Mouse (Mus musculus) neural tube, embryonic 11.5 days (tissue): ENCODE data around the gene Ppp2r2d. TPM values are rescaled to one million over a fixed set of nuclear protein-coding genes. Genes with fewer than 3 reads are reported as not detected.
A peak's percentile ranks its signal among the peaks of the same experiment; 100 is the strongest.

ENCODE experiments used
- ATAC-seq: fragments of 200-750 bp; cut with Nextera tagmentation; 2 replicates; pipeline ENCODE4 v1.8.0; 2017; ENCODE audit warnings: moderate number of reproducible peaks, mild to moderate bottlenecking, moderate TSS enrichment, moderate library complexity; ENCODE audit not compliant: insufficient read depth, low FRiP score, low TSS enrichment
- DNase-seq: peaks from one replicate; pipeline ENCODE4 v3.0.0-alpha.2; 2015; ENCODE audit warnings: low spot score
- H3K27ac ChIP-seq: fragments of 300-500 bp; sonication (generic); 2 replicates; pipeline ENCODE4 v1.5.1; 2014; ENCODE audit warnings: low read depth, mild to moderate bottlenecking, low read length
- H3K27me3 ChIP-seq: fragments of 300-500 bp; sonication (generic); 2 replicates; pipeline ENCODE4 v1.6.1; 2014; ENCODE audit warnings: mild to moderate bottlenecking, low read length, mixed read lengths; ENCODE audit not compliant: control insufficient read depth, insufficient read depth
- H3K36me3 ChIP-seq: fragments of 300-500 bp; sonication (generic); 2 replicates; pipeline ENCODE4 v1.6.1; 2014; ENCODE audit warnings: mild to moderate bottlenecking, low read length, moderate library complexity, mixed read lengths; ENCODE audit not compliant: control insufficient read depth, insufficient read depth
- H3K4me1 ChIP-seq: fragments of 300-500 bp; sonication (generic); 2 replicates; pipeline ENCODE4 v1.6.1; 2014; ENCODE audit warnings: low read length, mixed read lengths; ENCODE audit not compliant: control insufficient read depth, insufficient read depth
- H3K4me2 ChIP-seq: fragments of 300-500 bp; sonication (generic); 2 replicates; pipeline ENCODE4 v1.6.1; 2014; ENCODE audit warnings: low read depth, mild to moderate bottlenecking, moderate library complexity
- H3K4me3 ChIP-seq: fragments of 300-500 bp; sonication (generic); 2 replicates; pipeline ENCODE4 v1.5.1; 2014; ENCODE audit warnings: low read depth, low read length
- H3K9ac ChIP-seq: fragments of 300-500 bp; sonication (generic); 2 replicates; pipeline ENCODE4 v1.6.1; 2014; ENCODE audit warnings: mild to moderate bottlenecking, low read length
- H3K9me3 ChIP-seq: fragments of 300-500 bp; sonication (generic); 2 replicates; pipeline ENCODE4 v1.6.1; 2016; ENCODE audit warnings: low read length; ENCODE audit not compliant: control insufficient read depth
- WGBS: fragments of 180-500 bp; shearing (Covaris S2); extraction: QIAGEN DNeasy Blood & Tissue Kit; methylation state at CpG from one replicate; pipeline ENCODE4 v1.1.7; 2014; 5-methylcytosine and 5-hydroxymethylcytosine counted together
- polyA plus RNA-seq: library from polyadenylated mRNA; unstranded; fragments of >200 nt; fragmentation: Nextera tagmentation; extraction: Ambion mirVana; gene quantifications from 2 replicates; pipeline ENCODE4 v1.2.1, GENCODE M21; 2014

The Ppp2r2d gene
- polyA plus RNA-seq, 1 experiment from 2014 or later, result 81.7 TPM

GRCm38 (mm10) chr7:138907976-138908375 is 62.1 kb downstream of the Ppp2r2d start:
- no peak overlapping the region for H3K9ac ChIP-seq
- H3K9me3 ChIP-seq, result no peaks in the 10 kb centered on the region
- peaks cover 3% of the 10 kb centered on the region; the same call in 1 of the 2 replicates for H3K4me1 ChIP-seq
- H3K27me3 ChIP-seq, result no peaks in the 10 kb centered on the region
- WGBS, result 60% methylated on average over 5 of the region's 5 CpGs
- no peak for ATAC-seq
- no peaks in the 10 kb centered on the region for H3K36me3 ChIP-seq
- H3K4me2 ChIP-seq, result peak overlapping the region; percentile 20; the same call in 1 of the 2 replicates
- DNase-seq, result no peak
- no peak overlapping the region for H3K4me3 ChIP-seq
- no peak overlapping the region for H3K27ac ChIP-seq

GRCm38 (mm10) chr7:138908768-138909276 is 62.9 kb downstream of the Ppp2r2d start:
- H3K4me1 ChIP-seq, result peaks cover 3% of the 10 kb centered on the region; the same call in 1 of the 2 replicates
- H3K9me3 ChIP-seq, result no peaks in the 10 kb centered on the region
- DNase-seq (no peak), ATAC-seq (no peak)
- H3K27me3 ChIP-seq, result no peaks in the 10 kb centered on the region
- peak overlapping the region; percentile 35; the same call in 1 of the 2 replicates for H3K27ac ChIP-seq
- WGBS, result 3% methylated on average over 10 of the region's 10 CpGs
- H3K36me3 ChIP-seq, result no peaks in the 10 kb centered on the region
- peak overlapping the region; percentile 83 for H3K9ac ChIP-seq
- H3K4me2 ChIP-seq, result peak overlapping the region; percentile 86
- H3K4me3 ChIP-seq, result peak overlapping the region; percentile 72

GRCm38 (mm10) chr7:138909277-138910192 is 63.7 kb downstream of the Ppp2r2d start, which contains the start of gene Bnip3:
Gene Bnip3, minus strand, starts transcription at chr7:138909519.
- WGBS, result under 1% methylated on average over 65 of the region's 66 CpGs
- Histone ChIP-seq H3K9ac (peak within 1 kb of the TSS; percentile 83), H3K4me1 (peaks cover 3% of the 10 kb centered on the region; the same call in 1 of the 2 replicates), H3K4me3 (peak within 1 kb of the TSS; percentile 72), H3K27me3 (no peaks in the 10 kb centered on the region), H3K9me3 (no peaks in the 10 kb centered on the region), H3K27ac (peak within 1 kb of the TSS; percentile 35; the same call in 1 of the 2 replicates), H3K4me2 (peak within 1 kb of the TSS; percentile 86), H3K36me3 (no peaks in the 10 kb centered on the region)
- ATAC-seq (peak; percentile 95), DNase-seq (peak; percentile 93)

- Histone ChIP-seq H3K4me3 (peak overlapping the region; percentile 72), H3K4me1 (peaks cover 3% of the 10 kb centered on the region; the same call in 1 of the 2 replicates), H3K4me2 (peak overlapping the region; percentile 86), H3K9ac (no peak overlapping the region; the same call in 1 of the 2 replicates), H3K36me3 (no peaks in the 10 kb centered on the region), H3K27me3 (no peaks in the 10 kb centered on the region), H3K9me3 (no peaks in the 10 kb centered on the region), H3K27ac (no peak overlapping the region)
- DNase-seq (no peak), ATAC-seq (no peak)
- 25% methylated on average over 7 of the region's 7 CpGs for WGBS
These were observed 64.3 kb downstream of the Ppp2r2d start for GRCm38 (mm10) chr7:138910193-138910562.

- no peak overlapping the region for H3K4me3 ChIP-seq
- ATAC-seq, result no peak
- no peak for DNase-seq
- no peaks in the 10 kb centered on the region for H3K27me3 ChIP-seq
- no peaks in the 10 kb centered on the region for H3K9me3 ChIP-seq
- no peak overlapping the region for H3K9ac ChIP-seq
- no peaks in the 10 kb centered on the region for H3K36me3 ChIP-seq
- no peak overlapping the region for H3K4me2 ChIP-seq
- 76% methylated on average over 3 of the region's 3 CpGs for WGBS
- H3K4me1 ChIP-seq, result no peaks in the 10 kb centered on the region
- no peak overlapping the region for H3K27ac ChIP-seq
These were observed 67.7 kb downstream of the Ppp2r2d start for GRCm38 (mm10) chr7:138913616-138914015.

- 4% methylated on average over 26 of the region's 26 CpGs for WGBS
- no peak for ATAC-seq
These were observed 73.5 kb downstream of the Ppp2r2d start for GRCm38 (mm10) chr7:138919156-138919944.

GRCm38 (mm10) chr7:138921611-138922010 is 75.7 kb downstream of the Ppp2r2d start:
- Histone ChIP-seq H3K4me3 (no peak overlapping the region), H3K4me2 (no peak overlapping the region), H3K27ac (no peak overlapping the region), H3K27me3 (no peaks in the 10 kb centered on the region), H3K36me3 (no peaks in the 10 kb centered on the region), H3K9ac (no peak overlapping the region), H3K9me3 (no peaks in the 10 kb centered on the region), H3K4me1 (peaks cover 7% of the 10 kb centered on the region; the same call in 1 of the 2 replicates)
- no peak for ATAC-seq
- no peak for DNase-seq
- WGBS, result 96% methylated on average over 8 of the region's 8 CpGs

More at GRCm38 (mm10) chr7:138919156-138919944, 73.5 kb downstream of the Ppp2r2d start:
- Histone ChIP-seq H3K4me3 (peak overlapping the region; percentile 10; the same call in 1 of the 2 replicates), H3K9ac (peak overlapping the region; percentile 44), H3K9me3 (no peaks in the 10 kb centered on the region), H3K4me2 (peak overlapping the region; percentile 58), H3K4me1 (peaks cover 7% of the 10 kb centered on the region; the same call in 1 of the 2 replicates), H3K27me3 (no peaks in the 10 kb centered on the region), H3K27ac (no peak overlapping the region), H3K36me3 (no peaks in the 10 kb centered on the region)
- DNase-seq, result peak; percentile 29

- H3K9ac ChIP-seq, result no peak overlapping the region
- H3K27me3 ChIP-seq, result no peaks in the 10 kb centered on the region
- DNase-seq (peak; percentile 30), ATAC-seq (no peak)
- no peak overlapping the region for H3K27ac ChIP-seq
- H3K4me2 ChIP-seq, result no peak overlapping the region
- H3K4me1 ChIP-seq, result peaks cover 7% of the 10 kb centered on the region; the same call in 1 of the 2 replicates
- H3K36me3 ChIP-seq, result no peaks in the 10 kb centered on the region
- H3K9me3 ChIP-seq, result no peaks in the 10 kb centered on the region
- H3K4me3 ChIP-seq, result no peak overlapping the region
- 11% methylated on average over 3 of the region's 3 CpGs for WGBS
These were observed 78.0 kb downstream of the Ppp2r2d start for GRCm38 (mm10) chr7:138923756-138924425.
